Mouse (Mus musculus) frontal cortex, adult (tissue): ENCODE results near the gene Krt36.
A peak's percentile ranks its signal among the peaks of the same experiment; 100 is the strongest.

Experiments used
- ATAC-seq: cut with Nextera tagmentation; 2 replicates; pipeline ENCODE4 v1.9.2; 2017; ENCODE audit warnings: mild to moderate bottlenecking, moderate library complexity, mixed read lengths; ENCODE audit not compliant: low TSS enrichment

Krt36 gene

GRCm38 (mm10) chr11:100088378-100089025 is 16.9 kb downstream of the Krt36 start:
- peak; percentile 91 for ATAC-seq

DNA sequence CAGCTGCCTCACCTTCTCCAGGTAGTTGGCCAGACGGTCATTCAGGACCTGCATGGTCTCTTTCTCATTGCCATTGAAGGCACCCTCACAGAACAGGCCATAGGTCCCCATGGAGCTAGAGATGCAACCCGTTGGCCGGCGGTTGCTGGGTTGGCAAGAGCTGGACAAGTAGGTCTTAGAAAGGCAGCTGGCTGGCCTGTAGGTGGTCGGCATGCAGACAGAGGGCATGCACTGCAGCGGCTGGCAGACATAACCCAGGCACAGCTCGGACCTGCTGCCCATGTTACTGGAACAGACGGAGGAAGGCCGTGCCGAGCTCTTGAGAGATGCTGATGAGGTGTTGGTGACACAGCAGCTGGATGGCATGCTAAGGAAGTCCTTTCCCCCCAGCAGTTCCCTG is 17.6 kb downstream of the Krt36 start, which contains the start of gene Krt32:
Gene Krt32 (minus strand): TSS at position 366 of the 400 bp plus-strand sequence.
- ATAC-seq, result no peak

DNA sequence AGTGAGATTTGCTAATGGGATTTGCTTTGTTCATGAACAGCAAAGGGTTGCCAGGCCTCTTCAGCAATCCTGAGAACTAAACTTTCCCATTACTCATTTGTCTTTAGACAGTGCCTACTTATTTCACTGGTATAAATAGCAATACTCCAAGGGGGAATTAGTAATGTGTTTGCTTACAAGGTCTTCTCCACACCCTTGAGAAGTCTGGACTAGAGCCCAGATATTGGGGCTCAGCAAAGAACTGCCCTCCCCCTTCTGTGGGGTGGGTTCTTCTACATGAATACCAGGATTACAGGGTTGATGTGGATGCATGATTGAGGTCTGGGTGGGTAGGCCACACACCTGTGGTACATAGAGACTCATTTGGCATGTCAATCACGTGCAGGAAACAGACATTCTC is 31.6 kb downstream of the Krt36 start:
- ATAC-seq, result no peak

GRCm38 (mm10) chr11:100067293-100068036 is 38.0 kb downstream of the Krt36 start:
- no peak for ATAC-seq

DNA sequence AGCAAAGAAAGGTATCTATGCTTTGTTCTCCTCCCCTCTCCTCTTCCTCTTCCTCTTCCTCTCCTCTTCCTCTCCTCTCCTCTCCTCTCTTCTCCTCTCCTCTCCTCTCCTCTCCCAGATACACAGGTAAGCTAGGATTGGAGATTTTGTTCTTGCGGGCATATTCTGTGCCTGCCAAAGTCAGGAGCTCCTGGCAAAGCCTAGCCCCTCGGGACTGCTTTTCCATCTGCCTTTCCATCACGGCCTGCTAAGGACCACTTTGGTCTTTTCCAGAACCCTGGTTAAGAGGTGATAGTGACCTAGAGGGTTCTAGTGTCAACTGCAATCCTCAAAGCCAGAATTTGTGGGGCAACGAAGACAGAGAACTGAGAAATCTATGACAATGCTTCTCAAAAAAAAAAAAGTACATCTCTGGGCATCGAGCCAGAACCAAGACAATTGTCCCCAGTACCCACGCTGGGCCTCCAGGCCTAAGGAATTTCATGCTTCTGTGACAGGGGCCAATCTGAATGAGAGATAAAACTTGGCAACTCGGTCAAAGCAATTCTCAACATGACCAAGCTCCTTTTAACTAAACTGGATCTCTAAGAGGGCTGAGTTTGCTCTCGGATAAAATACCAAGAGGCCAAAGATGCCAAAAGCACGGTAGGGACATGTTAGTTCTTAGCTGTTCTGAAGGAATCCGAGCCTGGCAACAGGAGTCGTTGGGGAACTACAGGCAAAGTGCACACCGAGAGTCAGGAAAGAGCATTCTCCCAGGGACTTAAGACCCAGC is 39.0 kb downstream of the Krt36 start:
- no peak for ATAC-seq

DNA sequence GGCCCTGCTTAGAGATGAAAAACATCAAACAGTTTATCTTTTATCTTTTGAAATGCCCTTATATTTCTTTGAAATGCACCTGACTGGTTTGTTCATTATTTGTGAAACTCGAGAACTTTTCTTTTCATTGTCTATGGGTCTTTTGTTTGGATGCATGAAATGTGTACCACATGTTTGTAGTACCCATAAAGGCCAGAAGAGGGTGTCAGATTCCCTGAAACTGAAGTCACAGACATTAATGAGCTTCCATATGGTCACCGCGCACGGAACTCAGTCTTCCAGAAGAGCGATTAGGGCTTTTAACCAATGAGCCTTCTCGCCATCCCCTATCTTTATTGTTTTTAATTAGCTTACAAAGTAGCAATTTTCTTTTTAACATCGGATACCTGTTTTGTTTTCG is 46.6 kb downstream of the Krt36 start:
- no peak for ATAC-seq

GRCm38 (mm10) chr11:100055686-100056655 is 49.5 kb downstream of the Krt36 start:
- no peak for ATAC-seq
